Mouse (Mus musculus): Measurements from ENCODE around the gene 4931409K22Rik. TPM values are rescaled to one million over a fixed set of nuclear protein-coding genes. Genes with fewer than 3 reads are reported as not detected.
A peak's percentile ranks its signal among the peaks of the same experiment; 100 is the strongest.

4931409K22Rik gene
- polyA plus RNA-seq, 1 experiment from 2014 or later, result not detected

- Histone ChIP-seq H3K4me2 (replicated peaks; ENCODE audit: low read depth) (peak overlapping the region; percentile 80), H3K4me1 (replicated peaks; ENCODE audit: control insufficient read depth, insufficient read depth, low read length) (peaks cover 3% of the 10 kb centered on the region; the same call in 1 of the 2 replicates), H3K27me3 (replicated peaks; ENCODE audit: control insufficient read depth, insufficient read depth, low read length) (peaks cover 28% of the 10 kb centered on the region), H3K27ac (ENCODE audit: low read depth, low read length) (no peak overlapping the region), H3K9me3 (ENCODE audit: control insufficient read depth) (no peaks in the 10 kb centered on the region), H3K9ac (ENCODE audit: low read depth, low read length) (no peak overlapping the region), H3K36me3 (ENCODE audit: control insufficient read depth, insufficient read depth) (0 out of 2 replicates have a peak, but pooled peaks cover 8% of the 10 kb centered on the region), H3K4me3 (ENCODE audit: low read depth, low read length) (no peak overlapping the region)
- no peak for ATAC-seq
- 29% methylated on average over 8 of the region's 8 CpGs for WGBS
- no peak for TF ChIP-seq CTCF (IDR thresholded peaks at IDR 0.05; ENCODE audit: low read depth)
These were observed 42.5 kb upstream of the 4931409K22Rik start for GRCm38 (mm10) chr5:24599137-24599536.

- under 1% methylated on average over 40 of the region's 41 CpGs for WGBS
- peak; percentile 68 for TF ChIP-seq CTCF (IDR thresholded peaks at IDR 0.05; ENCODE audit: low read depth)
- Histone ChIP-seq H3K4me3 (ENCODE audit: low read depth, low read length) (peak overlapping the region; percentile 42), H3K27ac (ENCODE audit: low read depth, low read length) (no peak overlapping the region), H3K9ac (ENCODE audit: low read depth, low read length) (no peak overlapping the region), H3K27me3 (replicated peaks; ENCODE audit: control insufficient read depth, insufficient read depth, low read length) (peaks cover 28% of the 10 kb centered on the region), H3K9me3 (ENCODE audit: control insufficient read depth) (no peaks in the 10 kb centered on the region), H3K4me1 (replicated peaks; ENCODE audit: control insufficient read depth, insufficient read depth, low read length) (peaks cover 1% of the 10 kb centered on the region; the same call in 1 of the 2 replicates), H3K4me2 (replicated peaks; ENCODE audit: low read depth) (peak overlapping the region; percentile 80), H3K36me3 (ENCODE audit: control insufficient read depth, insufficient read depth) (peaks cover 10% of the 10 kb centered on the region; the same call in 1 of the 2 replicates)
- ATAC-seq, result no peak
These were observed 42.0 kb upstream of the 4931409K22Rik start for GRCm38 (mm10) chr5:24598570-24599006.

- no peak for TF ChIP-seq CTCF (IDR thresholded peaks at IDR 0.05; ENCODE audit: low read depth)
- H3K36me3 ChIP-seq (ENCODE audit: control insufficient read depth, insufficient read depth), result peaks cover 15% of the 10 kb centered on the region; the same call in 1 of the 2 replicates
- WGBS, result 27% methylated on average over 15 of the region's 15 CpGs
- H3K4me2 ChIP-seq (replicated peaks; ENCODE audit: low read depth), result peak overlapping the region; percentile 80
- H3K9me3 ChIP-seq (ENCODE audit: control insufficient read depth), result no peaks in the 10 kb centered on the region
- H3K4me1 ChIP-seq (replicated peaks; ENCODE audit: control insufficient read depth, insufficient read depth, low read length), result no peaks in the 10 kb centered on the region; the same call in 1 of the 2 replicates
- no peak overlapping the region for H3K9ac ChIP-seq (ENCODE audit: low read depth, low read length)
- H3K4me3 ChIP-seq (ENCODE audit: low read depth, low read length), result peak overlapping the region; percentile 42
- ATAC-seq, result no peak
- H3K27me3 ChIP-seq (replicated peaks; ENCODE audit: control insufficient read depth, insufficient read depth, low read length), result peaks cover 28% of the 10 kb centered on the region
- no peak overlapping the region for H3K27ac ChIP-seq (ENCODE audit: low read depth, low read length)
These were observed 41.4 kb upstream of the 4931409K22Rik start for GRCm38 (mm10) chr5:24597901-24598569.

GRCm38 (mm10) chr5:24597221-24597728 lies 40.7 kb upstream of the 4931409K22Rik start:
- peak; percentile 78 for TF ChIP-seq CTCF (IDR thresholded peaks at IDR 0.05; ENCODE audit: low read depth)
- no peak overlapping the region for H3K4me3 ChIP-seq (ENCODE audit: low read depth, low read length)
- WGBS, result 77% methylated on average over 2 of the region's 2 CpGs
- no peak overlapping the region for H3K4me2 ChIP-seq (replicated peaks; ENCODE audit: low read depth)
- no peak overlapping the region for H3K9ac ChIP-seq (ENCODE audit: low read depth, low read length)
- no peaks in the 10 kb centered on the region for H3K9me3 ChIP-seq (ENCODE audit: control insufficient read depth)
- peak; percentile 60 for ATAC-seq
- no peaks in the 10 kb centered on the region; the same call in 1 of the 2 replicates for H3K4me1 ChIP-seq (replicated peaks; ENCODE audit: control insufficient read depth, insufficient read depth, low read length)
- no peak overlapping the region for H3K27ac ChIP-seq (ENCODE audit: low read depth, low read length)
- H3K36me3 ChIP-seq (ENCODE audit: control insufficient read depth, insufficient read depth), result peaks cover 17% of the 10 kb centered on the region; the same call in 1 of the 2 replicates
- peaks cover 28% of the 10 kb centered on the region for H3K27me3 ChIP-seq (replicated peaks; ENCODE audit: control insufficient read depth, insufficient read depth, low read length)

GRCm38 (mm10) chr5:24596519-24597171 lies 40.0 kb upstream of the 4931409K22Rik start:
- ATAC-seq, result no peak
- H3K4me1 ChIP-seq (replicated peaks; ENCODE audit: control insufficient read depth, insufficient read depth, low read length), result no peaks in the 10 kb centered on the region; the same call in 1 of the 2 replicates

GRCm38 (mm10) chr5:24595786-24596380 lies 39.3 kb upstream of the 4931409K22Rik start:
- Histone ChIP-seq H3K36me3 (ENCODE audit: control insufficient read depth, insufficient read depth) (peaks cover 23% of the 10 kb centered on the region; the same call in 1 of the 2 replicates), H3K4me1 (replicated peaks; ENCODE audit: control insufficient read depth, insufficient read depth, low read length) (no peaks in the 10 kb centered on the region; the same call in 1 of the 2 replicates), H3K27ac (ENCODE audit: low read depth, low read length) (no peak overlapping the region), H3K9me3 (ENCODE audit: control insufficient read depth) (no peaks in the 10 kb centered on the region), H3K4me2 (replicated peaks; ENCODE audit: low read depth) (no peak overlapping the region), H3K4me3 (ENCODE audit: low read depth, low read length) (no peak overlapping the region), H3K27me3 (replicated peaks; ENCODE audit: control insufficient read depth, insufficient read depth, low read length) (peaks cover 21% of the 10 kb centered on the region), H3K9ac (ENCODE audit: low read depth, low read length) (no peak overlapping the region)
- no peak for ATAC-seq
- no peak for TF ChIP-seq CTCF (IDR thresholded peaks at IDR 0.05; ENCODE audit: low read depth)
- WGBS, result 77% methylated on average over 14 of the region's 14 CpGs

More at GRCm38 (mm10) chr5:24596519-24597171, 40.0 kb upstream of the 4931409K22Rik start:
- TF ChIP-seq CTCF (IDR thresholded peaks at IDR 0.05; ENCODE audit: low read depth), result no peak
- Histone ChIP-seq H3K9me3 (ENCODE audit: control insufficient read depth) (no peaks in the 10 kb centered on the region), H3K9ac (ENCODE audit: low read depth, low read length) (no peak overlapping the region), H3K36me3 (ENCODE audit: control insufficient read depth, insufficient read depth) (peaks cover 19% of the 10 kb centered on the region; the same call in 1 of the 2 replicates), H3K4me2 (replicated peaks; ENCODE audit: low read depth) (0 out of 2 replicates have a peak overlapping the region, but pooled peaks have one; percentile 3), H3K27me3 (replicated peaks; ENCODE audit: control insufficient read depth, insufficient read depth, low read length) (peaks cover 28% of the 10 kb centered on the region), H3K27ac (ENCODE audit: low read depth, low read length) (no peak overlapping the region), H3K4me3 (ENCODE audit: low read depth, low read length) (no peak overlapping the region)
- 39% methylated on average over 11 of the region's 11 CpGs for WGBS
